Mouse (Mus musculus): ENCODE data around the gene Itprid1.
A peak's percentile ranks its signal among the peaks of the same experiment; 100 is the strongest.

The Itprid1 gene

GRCm38 (mm10) chr6:55901568-55902328 lies 65.1 kb downstream of the Itprid1 start:
- no peak for DNase-seq

- no peak for DNase-seq
These were observed 65.6 kb downstream of the Itprid1 start for GRCm38 (mm10) chr6:55902329-55902605.

GRCm38 (mm10) chr6:55919206-55919605 lies 82.5 kb downstream of the Itprid1 start:
- no peak for DNase-seq

- no peak for DNase-seq
These were observed 83.6 kb downstream of the Itprid1 start for GRCm38 (mm10) chr6:55920282-55920720.

- DNase-seq: peak; percentile 52
These were observed 84.4 kb downstream of the Itprid1 start for GRCm38 (mm10) chr6:55920866-55921630.

- DNase-seq: no peak
These were observed 108.0 kb downstream of the Itprid1 start for GRCm38 (mm10) chr6:55944709-55945108.

- DNase-seq: peak; percentile 44
These were observed 113.8 kb downstream of the Itprid1 start for GRCm38 (mm10) chr6:55950345-55951110.

GRCm38 (mm10) chr6:55972998-55973397 lies 136.3 kb downstream of the Itprid1 start:
- no peak for DNase-seq

GRCm38 (mm10) chr6:55979766-55980165 lies 143.1 kb downstream of the Itprid1 start:
- DNase-seq: no peak

GRCm38 (mm10) chr6:56008711-56009110 lies 172.0 kb downstream of the Itprid1 start:
- no peak for DNase-seq

GRCm38 (mm10) chr6:56012384-56012783 lies 175.7 kb downstream of the Itprid1 start:
- DNase-seq: peak; percentile 59

- no peak for DNase-seq
These were observed 180.7 kb downstream of the Itprid1 start, which contains the start of gene Ppp1r17 for GRCm38 (mm10) chr6:56017291-56017994. TSS of gene Ppp1r17 (plus strand) at chr6:56017497.

- no peak for DNase-seq
These were observed 182.9 kb downstream of the Itprid1 start for GRCm38 (mm10) chr6:56019632-56020031.

GRCm38 (mm10) chr6:56025533-56025932 lies 188.8 kb downstream of the Itprid1 start:
- DNase-seq: no peak

GRCm38 (mm10) chr6:56027318-56027717 lies 190.6 kb downstream of the Itprid1 start:
- DNase-seq: no peak

GRCm38 (mm10) chr6:56027966-56028365 lies 191.3 kb downstream of the Itprid1 start:
- DNase-seq: no peak

Measured in layer of hippocampus, adult 9-11 months (tissue).